Mouse (Mus musculus): ENCODE data around the gene Tnfrsf14. TPM values are rescaled to one million over a fixed set of nuclear protein-coding genes. Genes with fewer than 3 reads are reported as not detected.
A peak's percentile ranks its signal among the peaks of the same experiment; 100 is the strongest.

Gene Tnfrsf14
- polyA plus RNA-seq (2012; rRNA removed) = 1.7 and 1.9 TPM in 2 replicates

DNA sequence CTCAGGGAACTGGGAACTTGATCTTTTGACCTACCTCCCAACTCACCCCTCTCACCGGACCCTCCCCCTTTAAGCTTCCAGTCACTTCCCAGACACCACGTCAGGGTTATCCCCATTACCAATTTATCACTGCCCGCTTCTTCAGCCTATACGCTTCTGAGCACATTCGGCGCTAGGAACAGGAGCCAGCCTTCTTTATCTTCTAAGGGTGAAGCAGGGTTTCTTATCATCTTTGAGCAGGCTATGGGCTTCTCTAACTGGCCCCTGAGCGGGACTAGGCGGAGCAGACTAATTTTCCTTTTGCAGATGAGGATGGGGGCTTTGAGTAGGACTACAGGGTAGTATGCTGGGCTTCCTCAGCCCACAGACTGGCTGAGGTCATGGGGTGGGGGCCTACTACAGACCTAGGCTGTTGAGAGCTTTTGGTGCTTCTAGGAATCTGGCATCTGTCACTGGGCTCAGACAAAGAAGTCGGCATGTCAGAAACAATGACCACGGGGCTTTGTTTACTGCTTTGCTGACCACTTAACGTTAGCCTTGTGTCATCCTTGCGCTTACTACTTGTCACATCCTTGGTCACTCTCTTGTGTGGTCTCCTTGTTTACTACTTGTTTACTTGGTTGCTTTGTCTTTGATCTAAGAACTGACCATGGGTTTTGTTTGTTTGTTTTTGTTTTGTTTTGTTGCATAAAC, at the start of gene Tnfrsf14:
Gene Tnfrsf14 (minus strand): TSS at position 169 of the 693 bp plus-strand sequence.
- DNase-seq (ENCODE audit: extremely low spot score in 1 of 2, low spot score in 1 of 2) = no peak

DNA sequence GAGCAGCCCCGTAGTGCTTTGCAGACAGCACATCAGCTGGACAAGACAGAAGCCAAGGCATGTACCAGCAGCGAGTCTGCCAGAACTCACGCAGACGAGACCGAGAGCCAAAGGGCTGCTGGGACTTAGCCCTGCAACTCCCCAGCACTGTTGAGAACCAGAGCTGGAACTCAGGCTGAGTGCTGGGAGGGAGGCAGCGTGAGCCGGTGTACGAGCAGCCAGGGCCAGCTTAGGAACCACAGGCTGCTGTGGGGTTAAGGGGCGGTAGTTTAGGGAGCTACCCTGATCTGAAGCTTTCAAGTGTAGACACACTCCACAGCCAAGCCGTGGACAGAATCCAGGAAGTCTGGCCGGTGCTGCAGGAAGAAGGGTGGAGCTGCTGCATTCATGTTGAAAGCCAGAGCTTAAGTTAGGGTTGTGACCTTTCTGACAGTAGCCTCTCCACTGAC, 45.8 kb upstream of the Tnfrsf14 start:
- no peak for DNase-seq (ENCODE audit: extremely low spot score in 1 of 2, low spot score in 1 of 2)

DNA sequence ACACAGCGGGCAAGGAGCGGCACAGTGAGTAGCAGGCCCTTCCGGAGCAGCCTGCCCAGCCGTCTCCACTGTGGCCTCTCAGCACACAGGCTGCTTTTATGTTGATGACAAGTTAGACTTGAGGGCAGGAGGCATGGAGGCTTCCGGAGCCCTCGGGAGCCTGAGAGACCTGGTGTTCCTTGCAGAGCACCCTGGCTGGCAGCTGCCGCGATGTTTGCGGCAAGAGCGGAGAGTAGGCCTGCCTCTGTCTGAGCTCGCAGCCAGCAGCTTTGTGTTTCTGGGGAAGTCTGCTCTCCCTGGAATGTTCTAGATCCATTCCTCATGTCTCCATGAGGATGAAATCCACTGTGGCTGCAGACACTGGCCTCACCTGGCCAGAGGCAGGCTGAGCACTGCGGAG, 44.2 kb upstream of the Tnfrsf14 start:
- DNase-seq (ENCODE audit: extremely low spot score in 1 of 2, low spot score in 1 of 2) = no peak

- peak in 1 of 2 experiments; percentile 78 for DNase-seq (ENCODE audit: extremely low spot score in 1 of 2, low spot score in 1 of 2)
Measured at GRCm38 (mm10) chr4:154967173-154967572, 38.8 kb upstream of the Tnfrsf14 start.

- DNase-seq (ENCODE audit: extremely low spot score in 1 of 2, low spot score in 1 of 2) = no peak
Measured at GRCm38 (mm10) chr4:154965856-154966255, 37.5 kb upstream of the Tnfrsf14 start.

GRCm38 (mm10) chr4:154964581-154965235, 36.3 kb upstream of the Tnfrsf14 start:
- DNase-seq (ENCODE audit: extremely low spot score in 1 of 2, low spot score in 1 of 2) = no peak

- peak; percentile 85 to 92 for DNase-seq (ENCODE audit: extremely low spot score in 1 of 2, low spot score in 1 of 2)
Measured at GRCm38 (mm10) chr4:154963901-154964580, 35.7 kb upstream of the Tnfrsf14 start, which contains the start of gene Pank4. TSS of gene Pank4 (plus strand) at chr4:154964123.

DNA sequence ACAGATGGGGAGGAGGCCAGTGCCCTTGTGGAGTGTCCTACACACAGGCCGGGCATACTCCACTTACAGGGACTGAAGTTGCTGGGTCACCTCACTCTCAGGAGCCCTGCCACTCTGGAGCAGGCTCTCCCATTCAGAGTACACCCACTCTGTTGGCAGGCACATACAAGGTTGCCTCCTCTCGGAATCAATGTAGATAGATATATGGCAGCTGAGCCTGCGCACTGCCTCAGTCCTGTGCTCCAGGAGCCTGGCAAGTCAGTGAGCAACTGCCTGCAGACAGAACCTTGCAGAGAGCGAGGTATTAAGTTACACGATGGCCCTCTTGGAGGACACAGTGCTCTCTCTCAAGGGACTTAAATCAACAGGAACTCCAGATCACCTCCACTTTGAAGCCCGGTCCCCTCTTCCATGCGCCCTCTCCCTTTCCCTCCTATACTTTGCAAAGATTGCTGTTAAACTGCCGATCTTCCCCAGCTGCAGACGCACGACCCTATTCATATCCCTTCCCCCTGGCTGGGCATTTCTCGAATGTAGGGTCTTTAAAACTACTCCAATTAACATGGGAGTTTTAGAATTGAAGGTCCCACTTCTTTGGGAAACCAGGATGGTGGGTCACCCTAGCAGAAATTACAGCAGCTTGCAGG, 35.0 kb upstream of the Tnfrsf14 start:
- DNase-seq (ENCODE audit: extremely low spot score in 1 of 2, low spot score in 1 of 2) = peak in 1 of 2 experiments; percentile 65

GRCm38 (mm10) chr4:154962683-154963082, 34.3 kb upstream of the Tnfrsf14 start:
- no peak for DNase-seq (ENCODE audit: extremely low spot score in 1 of 2, low spot score in 1 of 2)

- no peak for DNase-seq (ENCODE audit: extremely low spot score in 1 of 2, low spot score in 1 of 2)
Measured at GRCm38 (mm10) chr4:154961911-154962310, 33.5 kb upstream of the Tnfrsf14 start.

- DNase-seq (ENCODE audit: extremely low spot score in 1 of 2, low spot score in 1 of 2) = peak in 1 of 2 experiments; percentile 34
Measured at GRCm38 (mm10) chr4:154961226-154961738, 32.9 kb upstream of the Tnfrsf14 start.

- peak in 1 of 2 experiments; percentile 56 for DNase-seq (ENCODE audit: extremely low spot score in 1 of 2, low spot score in 1 of 2)
Measured at GRCm38 (mm10) chr4:154960690-154961225, 32.4 kb upstream of the Tnfrsf14 start, which contains the start of gene Hes5. TSS of gene Hes5 (plus strand) at chr4:154960923.

GRCm38 (mm10) chr4:154960021-154960689, 31.8 kb upstream of the Tnfrsf14 start:
- peak in 1 of 2 experiments; percentile 70 for DNase-seq (ENCODE audit: extremely low spot score in 1 of 2, low spot score in 1 of 2)

- no peak for DNase-seq (ENCODE audit: extremely low spot score in 1 of 2, low spot score in 1 of 2)
Measured at GRCm38 (mm10) chr4:154958621-154959020, 30.3 kb upstream of the Tnfrsf14 start.

DNA sequence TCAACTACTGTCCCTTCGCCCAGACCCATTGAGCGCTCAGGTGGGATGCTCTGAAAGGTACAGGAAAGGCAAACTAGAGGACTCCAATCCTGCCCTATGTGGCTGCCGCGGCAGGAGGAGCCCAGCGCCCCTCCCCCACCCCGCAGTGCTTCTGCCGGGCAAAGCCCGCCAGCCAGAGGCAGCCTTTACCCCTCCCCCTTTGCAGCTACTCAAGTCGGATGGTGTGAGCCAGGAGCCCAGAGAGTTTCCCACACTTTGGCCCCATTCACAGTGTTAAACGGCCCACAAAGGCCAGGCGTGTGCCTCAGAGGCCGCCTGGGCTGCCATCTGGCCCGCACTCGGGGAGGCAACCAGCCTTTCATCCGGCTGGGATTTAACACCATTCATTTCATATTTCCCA, 29.8 kb upstream of the Tnfrsf14 start:
- DNase-seq (ENCODE audit: extremely low spot score in 1 of 2, low spot score in 1 of 2) = peak in 1 of 2 experiments; percentile 67

DNA sequence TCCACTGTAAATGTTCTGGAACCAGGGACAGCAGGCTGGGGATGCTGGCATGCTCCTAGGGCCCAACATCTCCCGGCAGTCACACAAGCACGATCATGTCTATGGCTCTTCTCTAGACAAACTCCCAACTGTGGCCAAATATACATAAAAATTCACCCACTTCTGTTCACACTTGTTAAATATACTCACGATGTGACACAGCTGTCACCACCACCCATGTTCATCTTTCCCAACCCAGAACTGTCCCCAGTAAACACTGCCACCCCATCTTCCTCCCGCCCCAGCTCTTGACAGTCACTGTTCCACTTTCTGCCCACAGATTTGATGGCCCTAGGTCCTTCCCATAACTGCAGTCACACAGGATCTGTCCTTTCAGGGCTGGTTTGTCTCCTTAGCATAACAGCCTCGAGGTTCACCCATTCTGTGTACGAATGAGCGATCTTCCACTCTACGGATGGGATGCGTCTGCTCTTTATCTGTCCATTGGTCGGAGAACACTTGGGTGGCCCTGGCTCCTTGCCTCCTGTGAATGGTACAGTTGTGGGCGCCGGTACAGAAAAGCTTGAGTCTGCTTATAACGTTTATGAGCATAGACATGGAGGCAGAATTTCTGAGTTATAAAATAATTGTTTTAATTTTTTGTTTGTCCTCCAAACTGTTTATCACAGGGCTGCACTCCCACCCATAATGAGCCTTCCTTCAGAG, 29.1 kb upstream of the Tnfrsf14 start:
- DNase-seq (ENCODE audit: extremely low spot score in 1 of 2, low spot score in 1 of 2) = peak; percentile 71 to 77

- no peak for DNase-seq (ENCODE audit: extremely low spot score in 1 of 2, low spot score in 1 of 2)
Measured at GRCm38 (mm10) chr4:154956604-154957003, 28.2 kb upstream of the Tnfrsf14 start.

- DNase-seq (ENCODE audit: extremely low spot score in 1 of 2, low spot score in 1 of 2) = no peak
Measured at GRCm38 (mm10) chr4:154952461-154953241, 24.3 kb upstream of the Tnfrsf14 start.
